Mouse (Mus musculus) small intestine, adult 2 months (tissue): Measurements from ENCODE around the gene Eif4a1. TPM values are rescaled to one million over a fixed set of nuclear protein-coding genes. Genes with fewer than 3 reads are reported as not detected.

ENCODE experiments used
- H3K27ac ChIP-seq: fragments of 200-500 bp; 2 replicates; pipeline ENCODE4 v1.5.1; 2012; ENCODE audit warnings: low read depth, low read length, control low read depth, inconsistent platforms; ENCODE audit not compliant: insufficient read depth
- H3K27me3 ChIP-seq: fragments of 200-500 bp; 2 replicates; pipeline ENCODE4 v1.6.1; 2012; ENCODE audit warnings: mild to moderate bottlenecking, moderate library complexity, low read length, inconsistent platforms; ENCODE audit not compliant: control insufficient read depth, insufficient read depth
- H3K36me3 ChIP-seq: fragments of 200-500 bp; 2 replicates; pipeline ENCODE4 v1.6.1; 2012; ENCODE audit warnings: mild to moderate bottlenecking, low read length, control low read depth, inconsistent platforms; ENCODE audit not compliant: control insufficient read depth, insufficient read depth
- H3K4me1 ChIP-seq: fragments of 200-500 bp; 2 replicates; pipeline ENCODE4 v1.6.1; 2012; ENCODE audit warnings: low read length, inconsistent platforms, mixed read lengths; ENCODE audit not compliant: control insufficient read depth, insufficient read depth, insufficient read length
- H3K4me3 ChIP-seq: fragments of 200-500 bp; 2 replicates; pipeline ENCODE4 v1.5.1; 2012; ENCODE audit warnings: low read depth, mild to moderate bottlenecking, control low read depth, inconsistent platforms, low read length, moderate library complexity
- CTCF ChIP-seq: fragments of 200-500 bp; IDR thresholded peaks from 2 replicates; pipeline ENCODE4 v1.5.1; 2012; ENCODE audit warnings: low read depth, mild to moderate bottlenecking, control low read depth, inconsistent platforms, low read length, moderate library complexity, mixed read lengths; ENCODE audit not compliant: insufficient replicate concordance, insufficient read length; ENCODE audit errors: extremely low read depth
- POLR2A ChIP-seq: fragments of 200-500 bp; IDR thresholded peaks from 2 replicates; pipeline ENCODE4 v1.6.1; 2012; ENCODE audit warnings: low read depth, mild to moderate bottlenecking, control low read depth, inconsistent platforms, low read length, moderate library complexity
- WGBS: fragments of 180-500 bp; shearing (Covaris S2); methylation state at CpG from one replicate; pipeline ENCODE4 v1.1.7; 2018; 5-methylcytosine and 5-hydroxymethylcytosine counted together
- polyA plus RNA-seq: library from polyadenylated mRNA; depleted of rRNA; stranded (reverse); fragments of >200 nt; gene quantifications from 2 replicates; pipeline ENCODE4 v1.2.3, GENCODE M21; 2012

Eif4a1 gene
- polyA plus RNA-seq, 1 experiment, result 134 TPM

GRCm38 (mm10) chr11:69663795-69664194, 8.4 kb downstream of the Eif4a1 start:
- Histone ChIP-seq H3K27me3 (no peaks in the 10 kb centered on the region), H3K4me1 (peaks cover 7% of the 10 kb centered on the region), H3K4me3 (no peak overlapping the region), H3K27ac (no peak overlapping the region), H3K36me3 (peaks cover 22% of the 10 kb centered on the region)
- TF ChIP-seq CTCF, result no peak
- 78% methylated on average over 6 of the region's 6 CpGs for WGBS

GRCm38 (mm10) chr11:69662967-69663671, 9.1 kb downstream of the Eif4a1 start:
- H3K27me3 ChIP-seq, result no peaks in the 10 kb centered on the region
- no peak for TF ChIP-seq CTCF
- TF ChIP-seq POLR2A, result no peak
- peak overlapping the region; percentile 72 for H3K4me3 ChIP-seq
- H3K36me3 ChIP-seq, result peaks cover 21% of the 10 kb centered on the region
- WGBS, result 59% methylated on average over 13 of the region's 13 CpGs
- peaks cover 7% of the 10 kb centered on the region for H3K4me1 ChIP-seq
- peak overlapping the region; percentile 98 for H3K27ac ChIP-seq

GRCm38 (mm10) chr11:69662213-69662966, 9.8 kb downstream of the Eif4a1 start, which contains the start of gene Mpdu1:
Mpdu1 (minus strand) TSS chr11:69662642.
- TF ChIP-seq CTCF, result no peak
- peak; percentile 95 for TF ChIP-seq POLR2A
- Histone ChIP-seq H3K36me3 (peaks cover 18% of the 10 kb centered on the region), H3K4me3 (peak within 1 kb of the TSS; percentile 72), H3K27ac (peak within 1 kb of the TSS; percentile 98), H3K27me3 (no peaks in the 10 kb centered on the region), H3K4me1 (peaks cover 7% of the 10 kb centered on the region)
- WGBS, result under 1% methylated on average over 48 of the region's 48 CpGs

- Histone ChIP-seq H3K36me3 (peaks cover 21% of the 10 kb centered on the region), H3K27ac (peak overlapping the region; percentile 98), H3K4me3 (peak overlapping the region; percentile 72), H3K4me1 (peaks cover 7% of the 10 kb centered on the region), H3K27me3 (no peaks in the 10 kb centered on the region)
- 18% methylated on average over 3 of the region's 3 CpGs for WGBS
- no peak for TF ChIP-seq POLR2A
- no peak for TF ChIP-seq CTCF
Measured at GRCm38 (mm10) chr11:69661221-69661881, 10.9 kb downstream of the Eif4a1 start.

GRCm38 (mm10) chr11:69657462-69657881, 14.8 kb downstream of the Eif4a1 start:
- Histone ChIP-seq H3K4me3 (no peak overlapping the region), H3K36me3 (peaks cover 35% of the 10 kb centered on the region), H3K27me3 (no peaks in the 10 kb centered on the region), H3K4me1 (peaks cover 3% of the 10 kb centered on the region; the same call in 1 of the 2 replicates), H3K27ac (no peak overlapping the region)
- WGBS, result 83% methylated on average over 15 of the region's 15 CpGs
- no peak; the same call in 1 of the 2 replicates for TF ChIP-seq CTCF
- no peak for TF ChIP-seq POLR2A

- peaks cover 3% of the 10 kb centered on the region; the same call in 1 of the 2 replicates for H3K4me1 ChIP-seq
- TF ChIP-seq POLR2A (no peak; the same call in 1 of the 2 replicates), CTCF (peak; percentile 74; the same call in 1 of the 2 replicates)
- no peaks in the 10 kb centered on the region for H3K27me3 ChIP-seq
- no peak overlapping the region for H3K27ac ChIP-seq
- H3K4me3 ChIP-seq, result no peak overlapping the region
- WGBS, result 75% methylated on average over 10 of the region's 10 CpGs
- H3K36me3 ChIP-seq, result peaks cover 41% of the 10 kb centered on the region
Measured at GRCm38 (mm10) chr11:69656617-69657461, 15.4 kb downstream of the Eif4a1 start.

GRCm38 (mm10) chr11:69656065-69656455, 16.2 kb downstream of the Eif4a1 start:
- Histone ChIP-seq H3K36me3 (peaks cover 48% of the 10 kb centered on the region), H3K4me3 (no peak overlapping the region), H3K4me1 (no peaks in the 10 kb centered on the region), H3K27ac (no peak overlapping the region), H3K27me3 (no peaks in the 10 kb centered on the region)
- TF ChIP-seq CTCF (no peak), POLR2A (no peak)
- 57% methylated on average over 5 of the region's 5 CpGs for WGBS
